ENCODE assay signal across 18 mouse cellular contexts in the genomic region with DNA sequence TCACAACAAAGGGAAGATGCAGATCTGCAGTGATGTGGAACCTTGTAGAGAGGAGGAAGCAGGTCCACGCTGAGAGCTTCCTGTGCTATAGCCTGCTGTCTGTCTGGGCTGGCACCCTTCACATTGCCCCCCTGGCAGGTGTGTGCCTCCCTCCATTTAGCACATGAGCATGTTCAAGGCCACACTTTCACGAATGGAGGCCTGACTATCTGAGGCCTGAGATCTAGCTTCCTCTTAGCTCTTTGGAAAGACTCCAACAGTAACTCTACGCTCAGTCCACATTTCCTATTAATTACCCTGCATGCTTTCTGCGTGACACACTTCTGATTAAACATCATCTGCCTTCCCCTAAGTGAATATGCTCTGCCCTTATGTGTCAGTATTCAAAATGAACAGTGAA.
DNase-seq lines count a peak whose midpoint lies in the region; ATAC-seq and TF ChIP-seq lines count a peak whose summit lies in the region.
"Had no signal": no experiment of that assay in that cellular context is flagged by ENCODE, and none has a peak within 500 bp of the region (broad histone marks: within the 10 kb centered on the region; RNA-seq: fewer than 3 reads in every experiment).

No protein-coding gene starts in this region.

- 37% methylated on average over 4 of the region's 4 CpGs for WGBS in forebrain, embryonic 14.5 days
- whole genome bisulfite sequencing in forebrain, postnatal 0 days: 47% methylated on average over 4 of the region's 4 CpGs
- WGBS in midbrain, embryonic 14.5 days: 68% methylated on average over 4 of the region's 4 CpGs
- whole genome bisulfite sequencing in midbrain, embryonic 13.5 days: 82% methylated on average over 4 of the region's 4 CpGs
- WGBS in thymus, adult 2 months: 27% methylated on average over 4 of the region's 4 CpGs

- TF ChIP-seq CTCF in forebrain, postnatal 0 days (IDR thresholded peaks at IDR 0.05; ENCODE audit: low read depth): no peak
- TF ChIP-seq CTCF in MEL (IDR thresholded peaks at IDR 0.05 in 2 of 3, conservative IDR thresholded peaks at IDR 0.05 in 1 of 3; ENCODE audit: control insufficient read depth in 1 of 3, insufficient read depth in 1 of 3, low read depth in 2 of 3, low read length in 3 of 3, poor library complexity in 1 of 3, severe bottlenecking in 1 of 3): no peak
- TF ChIP-seq CTCF in thymus, adult 2 months (IDR thresholded peaks at IDR 0.05; ENCODE audit: borderline replicate concordance, control insufficient read depth, extremely low read depth, insufficient read depth, low read length, poor library complexity): no peak

- H3K9ac ChIP-seq in forebrain, embryonic 14.5 days (ENCODE audit: low read length): no peak overlapping the region
- no peak overlapping the region for H3K9ac ChIP-seq in forebrain, postnatal 0 days
- no peak overlapping the region for H3K9ac ChIP-seq in midbrain, embryonic 14.5 days (replicated peaks; ENCODE audit: low read length)
- H3K9ac ChIP-seq in midbrain, embryonic 13.5 days (replicated peaks): no peak overlapping the region
- no peak overlapping the region for H3K9ac ChIP-seq in MEL (ENCODE audit: control insufficient read depth, low read depth, low read length, poor library complexity, severe bottlenecking)
- H3K9ac ChIP-seq: heart, embryonic 12.5 days; limb, embryonic 12.5 days; liver, embryonic 13.5 days had no signal

- peak; percentile 19 for DNase-seq in forebrain, embryonic 14.5 days (ENCODE audit: low spot score)
- no peak for DNase-seq in forebrain, postnatal 0 days
- DNase-seq in midbrain, embryonic 14.5 days: no peak
- DNase-seq in MEL (ENCODE audit: low read depth, low spot score): peak; percentile 29
- DNase-seq in thymus, adult 2 months: no peak
- DNase-seq: adrenal gland, postnatal 10 days; cerebellum, adult 11-12 months; gastrocnemius, postnatal 36 days; heart, postnatal 36 days; kidney, adult 11 months; kidney, postnatal 10 days; liver, embryonic 13.5 days; right cerebral cortex, postnatal 4 days; thymus, postnatal 4 days had no signal

- no peak for TF ChIP-seq POLR2A in MEL (IDR thresholded peaks at IDR 0.05; ENCODE audit: control insufficient read depth in 1 of 2, insufficient read depth in 1 of 2, low read depth in 1 of 2, low read length in 2 of 2, poor library complexity in 1 of 2)
- no peak for TF ChIP-seq POLR2A in thymus, adult 2 months (IDR thresholded peaks at IDR 0.05; ENCODE audit: control insufficient read depth, extremely low read depth, insufficient read depth, low read length, poor library complexity)

- H3K27me3 ChIP-seq in forebrain, embryonic 14.5 days (replicated peaks; ENCODE audit: control insufficient read depth, insufficient read depth, low read length): no peaks in the 10 kb centered on the region
- no peaks in the 10 kb centered on the region for H3K27me3 ChIP-seq in forebrain, postnatal 0 days (ENCODE audit: insufficient read depth, low read length)
- no peaks in the 10 kb centered on the region for H3K27me3 ChIP-seq in midbrain, embryonic 14.5 days (ENCODE audit: control insufficient read depth, insufficient read depth, low read length)
- H3K27me3 ChIP-seq in midbrain, embryonic 13.5 days: no peaks in the 10 kb centered on the region
- no peaks in the 10 kb centered on the region for H3K27me3 ChIP-seq in MEL (ENCODE audit: control insufficient read depth in 1 of 2, insufficient read depth in 2 of 2, low read length in 2 of 2)
- H3K27me3 ChIP-seq in thymus, adult 2 months (ENCODE audit: control insufficient read depth, insufficient read depth, low read length): no peaks in the 10 kb centered on the region
- H3K27me3 ChIP-seq: heart, embryonic 12.5 days; limb, embryonic 12.5 days; liver, embryonic 13.5 days had no signal

- H3K4me2 ChIP-seq in forebrain, embryonic 14.5 days (ENCODE audit: low read length): no peak overlapping the region
- no peak overlapping the region for H3K4me2 ChIP-seq in forebrain, postnatal 0 days (ENCODE audit: low read depth)
- no peak overlapping the region for H3K4me2 ChIP-seq in midbrain, embryonic 14.5 days (ENCODE audit: low read length)
- no peak overlapping the region for H3K4me2 ChIP-seq in midbrain, embryonic 13.5 days (replicated peaks)
- H3K4me2 ChIP-seq: heart, embryonic 12.5 days; limb, embryonic 12.5 days; liver, embryonic 13.5 days had no signal

- no peak overlapping the region for H3K4me3 ChIP-seq in forebrain, embryonic 14.5 days (ENCODE audit: low read depth, low read length)
- H3K4me3 ChIP-seq in forebrain, postnatal 0 days (ENCODE audit: low read depth, low read length): no peak overlapping the region
- H3K4me3 ChIP-seq in midbrain, embryonic 14.5 days (replicated peaks; ENCODE audit: low read depth, low read length): no peak overlapping the region
- no peak overlapping the region for H3K4me3 ChIP-seq in midbrain, embryonic 13.5 days (replicated peaks)
- no peak overlapping the region for H3K4me3 ChIP-seq in MEL (ENCODE audit: control insufficient read depth in 1 of 2, insufficient read depth in 1 of 2, low read depth in 2 of 2, low read length in 2 of 2)
- H3K4me3 ChIP-seq in thymus, adult 2 months (ENCODE audit: control insufficient read depth, insufficient read depth, low read length): no peak overlapping the region
- H3K4me3 ChIP-seq: heart, embryonic 12.5 days; limb, embryonic 12.5 days; liver, embryonic 13.5 days had no signal

- no peak overlapping the region for H3K27ac ChIP-seq in forebrain, embryonic 14.5 days (ENCODE audit: low read depth, low read length)
- H3K27ac ChIP-seq in forebrain, postnatal 0 days (ENCODE audit: low read depth, low read length): no peak overlapping the region
- 0 out of 2 replicates have a peak overlapping the region, but pooled peaks have one; percentile 49 for H3K27ac ChIP-seq in midbrain, embryonic 14.5 days (replicated peaks; ENCODE audit: low read depth, low read length)
- H3K27ac ChIP-seq in midbrain, embryonic 13.5 days: no peak overlapping the region
- H3K27ac ChIP-seq in MEL (ENCODE audit: control insufficient read depth, low read depth, low read length): no peak overlapping the region
- H3K27ac ChIP-seq in thymus, adult 2 months (ENCODE audit: control insufficient read depth, insufficient read depth, low read length): no peak overlapping the region
- H3K27ac ChIP-seq: limb, embryonic 12.5 days; liver, embryonic 13.5 days had no signal

- no peak for ATAC-seq in forebrain, embryonic 14.5 days
- no peak for ATAC-seq in forebrain, postnatal 0 days
- no peak for ATAC-seq in midbrain, embryonic 14.5 days (ENCODE audit: low FRiP score, low TSS enrichment)
- ATAC-seq in midbrain, embryonic 13.5 days: no peak
- ATAC-seq in hematopoietic stem cell, adult 5-6 weeks (replicated peaks in 1 of 2; ENCODE audit: insufficient read depth in 1 of 2, low FRiP score in 2 of 2, low TSS enrichment in 1 of 2, low read depth in 1 of 2, poor library complexity in 2 of 2, severe bottlenecking in 2 of 2): peak; percentile 65 to 69

- TF ChIP-seq RAD21 in MEL (IDR thresholded peaks at IDR 0.05; ENCODE audit: low read depth, low read length): no peak

- no peaks in the 10 kb centered on the region for H3K9me3 ChIP-seq in forebrain, embryonic 14.5 days (replicated peaks; ENCODE audit: control insufficient read depth, low read length)
- H3K9me3 ChIP-seq in forebrain, postnatal 0 days (ENCODE audit: low read length): no peaks in the 10 kb centered on the region
- no peaks in the 10 kb centered on the region for H3K9me3 ChIP-seq in midbrain, embryonic 14.5 days (ENCODE audit: control insufficient read depth, low read length)
- H3K9me3 ChIP-seq in midbrain, embryonic 13.5 days: no peaks in the 10 kb centered on the region
- no peaks in the 10 kb centered on the region for H3K9me3 ChIP-seq in MEL (replicated peaks; ENCODE audit: insufficient read depth, low read length)
- H3K9me3 ChIP-seq: heart, embryonic 12.5 days; limb, embryonic 12.5 days; liver, embryonic 13.5 days had no signal

- H3K36me3 ChIP-seq in forebrain, embryonic 14.5 days (ENCODE audit: control insufficient read depth, insufficient read depth, low read length): no peaks in the 10 kb centered on the region
- peaks cover 10% of the 10 kb centered on the region for H3K36me3 ChIP-seq in forebrain, postnatal 0 days (ENCODE audit: insufficient read depth)
- H3K36me3 ChIP-seq in midbrain, embryonic 14.5 days (ENCODE audit: control insufficient read depth, insufficient read depth, low read length): 0 out of 2 replicates have a peak, but pooled peaks cover 2% of the 10 kb centered on the region
- peaks cover 15% of the 10 kb centered on the region; the same call in 1 of the 2 replicates for H3K36me3 ChIP-seq in midbrain, embryonic 13.5 days
- no peaks in the 10 kb centered on the region for H3K36me3 ChIP-seq in MEL (ENCODE audit: control insufficient read depth in 1 of 2, insufficient read depth in 2 of 2, low read length in 2 of 2)
- H3K36me3 ChIP-seq in thymus, adult 2 months (ENCODE audit: control insufficient read depth, insufficient read depth, low read length): no peaks in the 10 kb centered on the region
- H3K36me3 ChIP-seq: limb, embryonic 12.5 days; liver, embryonic 13.5 days had no signal

- no peaks in the 10 kb centered on the region for H3K79me2 ChIP-seq in MEL (ENCODE audit: control insufficient read depth, insufficient read depth, low read length, poor library complexity)

- 0 out of 2 replicates have a peak, but pooled peaks cover 2% of the 10 kb centered on the region for H3K4me1 ChIP-seq in forebrain, embryonic 14.5 days (ENCODE audit: control insufficient read depth, insufficient read depth, low read length)
- no peaks in the 10 kb centered on the region for H3K4me1 ChIP-seq in forebrain, postnatal 0 days (ENCODE audit: insufficient read depth)
- H3K4me1 ChIP-seq in midbrain, embryonic 14.5 days (ENCODE audit: control insufficient read depth, insufficient read depth, low read length): peaks cover 2% of the 10 kb centered on the region
- peaks cover 14% of the 10 kb centered on the region for H3K4me1 ChIP-seq in midbrain, embryonic 13.5 days (replicated peaks)
- no peaks in the 10 kb centered on the region for H3K4me1 ChIP-seq in MEL (ENCODE audit: control insufficient read depth in 1 of 2, insufficient read depth in 2 of 2, low read length in 2 of 2)
- H3K4me1 ChIP-seq in thymus, adult 2 months (replicated peaks; ENCODE audit: control insufficient read depth, insufficient read depth, low read length): no peaks in the 10 kb centered on the region
- H3K4me1 ChIP-seq: liver, embryonic 13.5 days had no signal

- no peak for TF ChIP-seq EP300 in MEL (IDR thresholded peaks at IDR 0.05; ENCODE audit: low read depth in 1 of 2, low read length in 2 of 2)

TF ChIP-seq in MEL, 35 proteins besides CTCF, POLR2A, EP300 and RAD21:
- TF ChIP-seq BHLHE40 (IDR thresholded peaks at IDR 0.05; ENCODE audit: borderline replicate concordance, low read depth, low read length): no peak
- TF ChIP-seq TAL1 (IDR thresholded peaks at IDR 0.05; ENCODE audit: low read length): no peak
- no peak for TF ChIP-seq NELFE (IDR thresholded peaks at IDR 0.05; ENCODE audit: low read depth, low read length)
- no peak for TF ChIP-seq USF1 (IDR thresholded peaks at IDR 0.05; ENCODE audit: low read depth, low read length)

Comparison
In these comparisons a context has a peak if more than half of its experiments do, and no peak if none do; other contexts are left out.
1. DNase-seq: peak in forebrain, embryonic 14.5 days (single experiment) and MEL (single experiment); none in forebrain, postnatal 0 days (single experiment), midbrain, embryonic 14.5 days (single experiment) and thymus, adult 2 months (single experiment).
2. ATAC-seq: peak in hematopoietic stem cell, adult 5-6 weeks (2 of 2); none in forebrain, embryonic 14.5 days (single experiment), forebrain, postnatal 0 days (single experiment), midbrain, embryonic 14.5 days (single experiment) and midbrain, embryonic 13.5 days (single experiment).